Mouse (Mus musculus) right cerebral cortex, adult 18-20 months (tissue): ENCODE data around the gene Mgll.

Source experiments
- DNase-seq: peaks from one replicate; pipeline ENCODE4 v3.0.0; 2022; ENCODE audit warnings: mixed read lengths

The Mgll gene

GRCm38 (mm10) chr6:88746271-88746670 lies 22.1 kb downstream of the Mgll start:
- no peak for DNase-seq

- DNase-seq = no peak
Measured at GRCm38 (mm10) chr6:88747296-88748040, 23.3 kb downstream of the Mgll start.

GRCm38 (mm10) chr6:88750884-88751283 lies 26.7 kb downstream of the Mgll start:
- no peak for DNase-seq

GRCm38 (mm10) chr6:88752711-88753219 lies 28.6 kb downstream of the Mgll start:
- peak; percentile 70 for DNase-seq

- no peak for DNase-seq
Measured at GRCm38 (mm10) chr6:88753578-88753977, 29.4 kb downstream of the Mgll start.

- no peak for DNase-seq
Measured at GRCm38 (mm10) chr6:88756992-88757391, 32.8 kb downstream of the Mgll start.

- DNase-seq = no peak
Measured at GRCm38 (mm10) chr6:88758074-88758473, 33.9 kb downstream of the Mgll start.

- no peak for DNase-seq
Measured at GRCm38 (mm10) chr6:88758568-88759522, 34.6 kb downstream of the Mgll start.

GRCm38 (mm10) chr6:88759793-88760453 lies 35.7 kb downstream of the Mgll start:
- DNase-seq = peak; percentile 89

GRCm38 (mm10) chr6:88760935-88761635 lies 36.9 kb downstream of the Mgll start:
- DNase-seq = peak; percentile 37

- DNase-seq = peak; percentile 48
Measured at GRCm38 (mm10) chr6:88761684-88762439, 37.6 kb downstream of the Mgll start.

- DNase-seq = no peak
Measured at GRCm38 (mm10) chr6:88762440-88763196, 38.4 kb downstream of the Mgll start.

- DNase-seq = no peak
Measured at GRCm38 (mm10) chr6:88763518-88764077, 39.4 kb downstream of the Mgll start.

- no peak for DNase-seq
Measured at GRCm38 (mm10) chr6:88764281-88764680, 40.1 kb downstream of the Mgll start.

- no peak for DNase-seq
Measured at GRCm38 (mm10) chr6:88767740-88768139, 43.5 kb downstream of the Mgll start.

GRCm38 (mm10) chr6:88769723-88770122 lies 45.5 kb downstream of the Mgll start:
- DNase-seq = no peak

- no peak for DNase-seq
Measured at GRCm38 (mm10) chr6:88770300-88770904, 46.2 kb downstream of the Mgll start.

- DNase-seq = no peak
Measured at GRCm38 (mm10) chr6:88770981-88771380, 46.8 kb downstream of the Mgll start.

- DNase-seq = no peak
Measured at GRCm38 (mm10) chr6:88772041-88772440, 47.8 kb downstream of the Mgll start.

- DNase-seq = no peak
Measured at GRCm38 (mm10) chr6:88774055-88774454, 49.8 kb downstream of the Mgll start.
